Comparison of ENCODE assay signal across 9 mouse cellular contexts in the genomic region with DNA sequence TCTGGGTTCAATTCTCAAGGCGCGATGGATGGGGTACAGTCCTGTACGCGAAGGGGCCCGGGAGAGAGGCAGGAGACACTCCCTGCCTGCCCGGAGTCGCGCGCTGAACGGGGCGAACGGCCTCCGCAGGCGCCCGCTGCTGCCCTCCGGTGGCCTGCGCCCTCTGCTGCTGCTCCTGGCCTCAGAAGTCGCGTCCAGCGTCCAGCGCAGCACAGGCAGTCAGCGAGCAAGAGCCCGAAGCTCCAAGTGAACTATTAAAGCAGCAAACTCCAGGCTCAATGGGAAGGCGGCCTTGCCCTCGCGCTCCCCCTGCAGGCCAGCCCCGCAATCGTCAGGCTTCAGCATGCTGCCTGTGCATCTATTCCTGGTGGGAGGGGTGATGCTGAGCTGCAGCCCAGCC. TPM values are rescaled to one million over a fixed set of nuclear protein-coding genes. Genes with fewer than 3 reads are reported as not detected.
DNase-seq lines count a peak whose midpoint lies in the region; ATAC-seq lines count a peak whose summit lies in the region.
"Not testable (repeated sequence)": the region's sequence is repeated elsewhere in the genome, so short reads cannot be mapped to it uniquely, and the experiment has no call there.
"Had no signal": no experiment of that assay in that cellular context is flagged by ENCODE, and none has a peak within 500 bp of the region (broad histone marks: within the 10 kb centered on the region; RNA-seq: fewer than 3 reads in every experiment).

No protein-coding gene starts in this region.

- peak overlapping the region; percentile 51 for H3K4me2 ChIP-seq in embryonic facial prominence, embryonic 14.5 days (ENCODE audit: low read depth, low read length)
- H3K4me2 ChIP-seq in heart, embryonic 11.5 days = peak overlapping the region; percentile 49
- H3K4me2 ChIP-seq in midbrain, embryonic 11.5 days = peak overlapping the region; percentile 35

- peak overlapping the region; percentile 53; the same call in 1 of the 2 replicates for H3K9ac ChIP-seq in embryonic facial prominence, embryonic 14.5 days (ENCODE audit: low read depth, low read length)
- not testable (repeated sequence) for H3K9ac ChIP-seq in heart, embryonic 11.5 days (ENCODE audit: low read depth, low read length); midbrain, embryonic 11.5 days (ENCODE audit: low read length)

- 0% methylated on average over 10 of the region's 28 CpGs for WGBS in embryonic facial prominence, embryonic 14.5 days
- 0% methylated on average over 24 of the region's 28 CpGs for WGBS in heart, embryonic 11.5 days (ENCODE audit: insufficient replicate concordance)
- 0% methylated on average over 19 of the region's 28 CpGs for WGBS in midbrain, embryonic 11.5 days

- H3K4me3 ChIP-seq in embryonic facial prominence, embryonic 14.5 days (ENCODE audit: low read depth, low read length) = peak overlapping the region; percentile 34
- peak overlapping the region; percentile 27; the same call in 1 of the 2 replicates for H3K4me3 ChIP-seq in heart, embryonic 11.5 days (ENCODE audit: low read depth, low read length)
- not testable (repeated sequence) for H3K4me3 ChIP-seq in midbrain, embryonic 11.5 days (ENCODE audit: low read depth, low read length)

- H3K36me3 ChIP-seq in embryonic facial prominence, embryonic 14.5 days (ENCODE audit: control insufficient read depth, insufficient read depth, low read length); heart, embryonic 11.5 days (ENCODE audit: control insufficient read depth, insufficient read depth, low read length); midbrain, embryonic 11.5 days (ENCODE audit: control insufficient read depth, insufficient read depth, low read length): not testable (repeated sequence)

- H3K9me3 ChIP-seq in embryonic facial prominence, embryonic 14.5 days (ENCODE audit: control insufficient read depth, low read length); heart, embryonic 11.5 days (replicated peaks; ENCODE audit: control insufficient read depth, low read length); midbrain, embryonic 11.5 days (ENCODE audit: control insufficient read depth, low read length): not testable (repeated sequence)

- peak overlapping the region; percentile 39; the same call in 1 of the 2 replicates for H3K27ac ChIP-seq in embryonic facial prominence, embryonic 14.5 days (replicated peaks; ENCODE audit: low read depth, low read length)
- peak overlapping the region; percentile 29; the same call in 1 of the 2 replicates for H3K27ac ChIP-seq in heart, embryonic 11.5 days (ENCODE audit: low read depth, low read length)
- not testable (repeated sequence) for H3K27ac ChIP-seq in midbrain, embryonic 11.5 days (ENCODE audit: low read depth, low read length)

- DNase-seq in adrenal gland, postnatal 25 days = peak; percentile 75
- DNase-seq in embryonic facial prominence, embryonic 14.5 days (ENCODE audit: low spot score) = peak; percentile 92
- peak; percentile 85 for DNase-seq in kidney, adult 8-10 months
- peak; percentile 68 for DNase-seq in left cerebral cortex, postnatal 4 days
- peak; percentile 87 for DNase-seq in midbrain, embryonic 11.5 days (ENCODE audit: low spot score, missing footprints)
- peak; percentile 37 for DNase-seq in right cerebral cortex, postnatal 25 days
- DNase-seq in urinary bladder, postnatal 36 days (ENCODE audit: low spot score in 2 of 2) = peak; percentile 53 to 78

- not testable (repeated sequence) for ATAC-seq in embryonic facial prominence, embryonic 14.5 days (ENCODE audit: low read depth); heart, embryonic 11.5 days (replicated peaks; ENCODE audit: insufficient number of reproducible peaks, low FRiP score, low TSS enrichment); midbrain, embryonic 11.5 days (ENCODE audit: low FRiP score)

- not testable (repeated sequence) for H3K27me3 ChIP-seq in embryonic facial prominence, embryonic 14.5 days (replicated peaks; ENCODE audit: control insufficient read depth, insufficient read depth, low read length); heart, embryonic 11.5 days (ENCODE audit: control insufficient read depth, insufficient read depth, low read length); midbrain, embryonic 11.5 days (ENCODE audit: control insufficient read depth, insufficient read depth, low read length)

- not testable (repeated sequence) for H3K4me1 ChIP-seq in embryonic facial prominence, embryonic 14.5 days (ENCODE audit: control insufficient read depth, insufficient read depth, low read length); heart, embryonic 11.5 days (ENCODE audit: control insufficient read depth, insufficient read depth, low read length); midbrain, embryonic 11.5 days (ENCODE audit: control insufficient read depth, insufficient read depth, low read length)

- intact Hi-C loops in left cerebral cortex, postnatal 4 days (cut with DNase I) = not testable (repeated sequence)

RNA-seq across cellular contexts. Expression of a gene that starts 0.5 kb away (rescaled TPM):
- total RNA-seq in adrenal gland, postnatal 25 days (2021) = not detected in 2 replicates
- 0.17 and 0.28 TPM in 2 replicates for polyA plus RNA-seq in embryonic facial prominence, embryonic 14.5 days (2014; fragmentation: Nextera tagmentation; extraction: Ambion mirVana)
- polyA plus RNA-seq in heart, embryonic 11.5 days (2014; fragmentation: Nextera tagmentation; extraction: Ambion mirVana) = 0.39 and 0.56 TPM in 2 replicates
- total RNA-seq in left cerebral cortex, postnatal 4 days (2021) = not detected
- polyA plus RNA-seq in midbrain, embryonic 11.5 days (2014; fragmentation: Nextera tagmentation; extraction: Ambion mirVana) = 0.15 TPM in 1 of 2 replicates, not detected in the other

RNA-seq across cellular contexts. Expression of a gene that starts 5.8 kb away (rescaled TPM):
- total RNA-seq in adrenal gland, postnatal 25 days (2021) = not detected in 2 replicates
- polyA plus RNA-seq in embryonic facial prominence, embryonic 14.5 days (2014; fragmentation: Nextera tagmentation; extraction: Ambion mirVana) = not detected in 2 replicates
- polyA plus RNA-seq in heart, embryonic 11.5 days (2014; fragmentation: Nextera tagmentation; extraction: Ambion mirVana) = not detected in 2 replicates
- total RNA-seq in left cerebral cortex, postnatal 4 days (2021) = not detected
- polyA plus RNA-seq in midbrain, embryonic 11.5 days (2014; fragmentation: Nextera tagmentation; extraction: Ambion mirVana) = not detected in 2 replicates
- polyA plus RNA-seq: activated CD4-positive, CD25-positive, alpha-beta regulatory T cell, adult 4 months had no signal

RNA-seq across cellular contexts. Expression of a gene that starts 13.2 kb away (rescaled TPM):
- not detected in 2 replicates for total RNA-seq in adrenal gland, postnatal 25 days (2021)
- 0.48 TPM in 1 of 2 replicates, not detected in the other for polyA plus RNA-seq in embryonic facial prominence, embryonic 14.5 days (2014; fragmentation: Nextera tagmentation; extraction: Ambion mirVana)
- polyA plus RNA-seq in heart, embryonic 11.5 days (2014; fragmentation: Nextera tagmentation; extraction: Ambion mirVana) = 0.61 TPM in 1 of 2 replicates, not detected in the other
- not detected for total RNA-seq in left cerebral cortex, postnatal 4 days (2021)
- not detected in 2 replicates for polyA plus RNA-seq in midbrain, embryonic 11.5 days (2014; fragmentation: Nextera tagmentation; extraction: Ambion mirVana)
- polyA plus RNA-seq: activated CD4-positive, CD25-positive, alpha-beta regulatory T cell, adult 4 months had no signal

RNA-seq across cellular contexts. Expression of a gene that starts 16.3 kb away (rescaled TPM):
- not detected in 2 replicates for total RNA-seq in adrenal gland, postnatal 25 days (2021)
- polyA plus RNA-seq in embryonic facial prominence, embryonic 14.5 days (2014; fragmentation: Nextera tagmentation; extraction: Ambion mirVana) = not detected in 2 replicates
- not detected in 2 replicates for polyA plus RNA-seq in heart, embryonic 11.5 days (2014; fragmentation: Nextera tagmentation; extraction: Ambion mirVana)
- not detected for total RNA-seq in left cerebral cortex, postnatal 4 days (2021)
- polyA plus RNA-seq in midbrain, embryonic 11.5 days (2014; fragmentation: Nextera tagmentation; extraction: Ambion mirVana) = not detected in 2 replicates
- polyA plus RNA-seq: activated CD4-positive, CD25-positive, alpha-beta regulatory T cell, adult 4 months had no signal

RNA-seq across cellular contexts. Expression of a gene that starts 19.2 kb away (rescaled TPM):
- not detected in 2 replicates for total RNA-seq in adrenal gland, postnatal 25 days (2021)
- polyA plus RNA-seq in embryonic facial prominence, embryonic 14.5 days (2014; fragmentation: Nextera tagmentation; extraction: Ambion mirVana) = not detected in 2 replicates
- polyA plus RNA-seq in heart, embryonic 11.5 days (2014; fragmentation: Nextera tagmentation; extraction: Ambion mirVana) = not detected in 2 replicates
- not detected for total RNA-seq in left cerebral cortex, postnatal 4 days (2021)
- polyA plus RNA-seq in midbrain, embryonic 11.5 days (2014; fragmentation: Nextera tagmentation; extraction: Ambion mirVana) = not detected in 2 replicates
- polyA plus RNA-seq: activated CD4-positive, CD25-positive, alpha-beta regulatory T cell, adult 4 months had no signal

Comparison
In these comparisons a context has a peak if more than half of its experiments do, and no peak if none do; other contexts are left out.
1. DNase-seq: peak in every context shown above with its lines; median percentile 92 in embryonic facial prominence, embryonic 14.5 days; 87 in midbrain, embryonic 11.5 days; 85 in kidney, adult 8-10 months; 75 in adrenal gland, postnatal 25 days; 68 in left cerebral cortex, postnatal 4 days; 66 in urinary bladder, postnatal 36 days; 37 in right cerebral cortex, postnatal 25 days.